Mouse (Mus musculus) kidney, postnatal 0 days (tissue): ENCODE data around the gene Acot8. TPM values are rescaled to one million over a fixed set of nuclear protein-coding genes. Genes with fewer than 3 reads are reported as not detected.
"Not testable (repeated sequence)": the region's sequence is repeated elsewhere in the genome, so short reads cannot be mapped to it uniquely, and the experiment has no call there.

Experiments
- ATAC-seq: fragments of 200-750 bp; cut with Nextera tagmentation; replicated peaks from 2 replicates; pipeline ENCODE4 v1.8.0; 2017; ENCODE audit warnings: low read depth, moderate number of reproducible peaks, moderate TSS enrichment, moderate library complexity; ENCODE audit not compliant: low FRiP score
- DNase-seq: peaks from one replicate; pipeline ENCODE4 v3.0.0-alpha.2; 2016; ENCODE audit warnings: low spot score
- H3K27ac ChIP-seq: fragments of 300-500 bp; sonication (generic); 2 replicates; pipeline ENCODE4 v1.5.1; 2014; ENCODE audit warnings: mild to moderate bottlenecking
- H3K27me3 ChIP-seq: fragments of 300-500 bp; sonication (generic); 2 replicates; pipeline ENCODE4 v1.6.1; 2014; ENCODE audit warnings: low read length, mixed read lengths; ENCODE audit not compliant: insufficient read depth
- H3K36me3 ChIP-seq: fragments of 300-500 bp; sonication (generic); 2 replicates; pipeline ENCODE4 v1.6.1; 2014; ENCODE audit warnings: low read length, mixed read lengths; ENCODE audit not compliant: insufficient read depth
- H3K4me1 ChIP-seq: fragments of 300-500 bp; sonication (generic); replicated peaks from 2 replicates; pipeline ENCODE4 v1.6.1; 2014; ENCODE audit warnings: antibody characterized with exemption, low read length, mixed read lengths; ENCODE audit not compliant: insufficient read depth
- H3K4me2 ChIP-seq: fragments of 300-500 bp; sonication (generic); 2 replicates; pipeline ENCODE4 v1.6.1; 2014; ENCODE audit warnings: mild to moderate bottlenecking, low read length, moderate library complexity, mixed read lengths
- H3K4me3 ChIP-seq: fragments of 300-500 bp; sonication (generic); replicated peaks from 2 replicates; pipeline ENCODE4 v1.5.1; 2014; ENCODE audit warnings: low read depth, low read length
- H3K9ac ChIP-seq: fragments of 300-500 bp; sonication (generic); 2 replicates; pipeline ENCODE4 v1.6.1; 2014; ENCODE audit warnings: low read depth, low read length
- H3K9me3 ChIP-seq: fragments of 300-500 bp; sonication (generic); replicated peaks from 2 replicates; pipeline ENCODE4 v1.6.1; 2016; ENCODE audit warnings: low read length, inconsistent platforms, mixed read lengths
- CTCF ChIP-seq: IDR thresholded peaks from 2 replicates; pipeline ENCODE4 v1.5.1; 2016; ENCODE audit warnings: antibody characterized with exemption, low read depth, mild to moderate bottlenecking, moderate library complexity
- WGBS: fragments of 180-500 bp; shearing (Covaris S2); extraction: QIAGEN DNeasy Blood & Tissue Kit; methylation state at CpG from one replicate; pipeline ENCODE4 v1.1.7; 2014; 5-methylcytosine and 5-hydroxymethylcytosine counted together
- polyA plus RNA-seq: library from polyadenylated mRNA; unstranded; fragments of >200 nt; fragmentation: Nextera tagmentation; extraction: Ambion mirVana; gene quantifications from 2 replicates; pipeline ENCODE4 v1.2.1, GENCODE M21; 2015

The Acot8 gene
- polyA plus RNA-seq, 1 experiment from 2014 or later, result 28.7 TPM

- no peaks in the 10 kb centered on the region for H3K9me3 ChIP-seq
- peak overlapping the region; percentile 62 for H3K4me2 ChIP-seq
- H3K4me3 ChIP-seq, result no peak overlapping the region
- no peak for TF ChIP-seq CTCF
- DNase-seq (no peak), ATAC-seq (no peak)
- H3K27ac ChIP-seq, result peak overlapping the region; percentile 28; the same call in 1 of the 2 replicates
- H3K9ac ChIP-seq, result no peak overlapping the region
- H3K27me3 ChIP-seq, result no peaks in the 10 kb centered on the region
- peaks cover 7% of the 10 kb centered on the region; the same call in 1 of the 2 replicates for H3K36me3 ChIP-seq
- H3K4me1 ChIP-seq, result 0 out of 2 replicates have a peak, but pooled peaks cover 19% of the 10 kb centered on the region
- 78% methylated on average over 16 of the region's 16 CpGs for WGBS
Observed at GRCm38 (mm10) chr2:164803201-164803920, 1.3 kb downstream of the Acot8 start.

GRCm38 (mm10) chr2:164800252-164801004, 4.3 kb downstream of the Acot8 start:
- H3K36me3 ChIP-seq, result peaks cover 24% of the 10 kb centered on the region
- 0 out of 2 replicates have a peak overlapping the region, but pooled peaks have one; percentile 8 for H3K27ac ChIP-seq
- no peak overlapping the region for H3K4me3 ChIP-seq
- H3K4me2 ChIP-seq, result no peak overlapping the region
- no peaks in the 10 kb centered on the region for H3K27me3 ChIP-seq
- TF ChIP-seq CTCF, result no peak
- WGBS, result 82% methylated on average over 13 of the region's 13 CpGs
- H3K4me1 ChIP-seq, result 0 out of 2 replicates have a peak, but pooled peaks cover 14% of the 10 kb centered on the region
- DNase-seq (no peak), ATAC-seq (no peak)
- no peak overlapping the region for H3K9ac ChIP-seq
- H3K9me3 ChIP-seq, result no peaks in the 10 kb centered on the region

- WGBS, result 74% methylated on average over 5 of the region's 6 CpGs
- peak; percentile 58 for TF ChIP-seq CTCF
- H3K4me1 ChIP-seq, ATAC-seq, H3K27ac ChIP-seq, H3K27me3 ChIP-seq, H3K9ac ChIP-seq, H3K4me3 ChIP-seq, H3K4me2 ChIP-seq, H3K9me3 ChIP-seq: not testable (repeated sequence)
- H3K36me3 ChIP-seq, result peaks cover 29% of the 10 kb centered on the region
- DNase-seq, result peak; percentile 43
Observed at GRCm38 (mm10) chr2:164798554-164798953, 6.1 kb downstream of the Acot8 start.

GRCm38 (mm10) chr2:164795868-164796267, 8.8 kb downstream of the Acot8 start:
- H3K27ac ChIP-seq, result no peak overlapping the region
- no peak for TF ChIP-seq CTCF
- DNase-seq (no peak), ATAC-seq (no peak)
- no peak overlapping the region for H3K4me3 ChIP-seq
- WGBS, result 82% methylated on average over 4 of the region's 4 CpGs
- no peaks in the 10 kb centered on the region for H3K9me3 ChIP-seq
- no peak overlapping the region for H3K9ac ChIP-seq
- peaks cover 44% of the 10 kb centered on the region for H3K36me3 ChIP-seq
- no peaks in the 10 kb centered on the region for H3K27me3 ChIP-seq
- H3K4me2 ChIP-seq, result no peak overlapping the region
- H3K4me1 ChIP-seq, result no peaks in the 10 kb centered on the region

GRCm38 (mm10) chr2:164794293-164794692, 10.4 kb downstream of the Acot8 start:
- 31% methylated on average over 5 of the region's 5 CpGs for WGBS
- DNase-seq, result peak; percentile 91
- no peak overlapping the region for H3K4me2 ChIP-seq
- H3K4me3 ChIP-seq, result no peak overlapping the region
- H3K4me1 ChIP-seq, result no peaks in the 10 kb centered on the region
- no peak overlapping the region for H3K9ac ChIP-seq
- ATAC-seq, result peak; percentile 44; the same call in 1 of the 2 replicates
- no peaks in the 10 kb centered on the region for H3K9me3 ChIP-seq
- peak; percentile 91 for TF ChIP-seq CTCF
- no peaks in the 10 kb centered on the region for H3K27me3 ChIP-seq
- H3K27ac ChIP-seq, result no peak overlapping the region
- peaks cover 46% of the 10 kb centered on the region for H3K36me3 ChIP-seq

- ATAC-seq (no peak), DNase-seq (peak; percentile 36)
- Histone ChIP-seq H3K4me2 (no peak overlapping the region), H3K27ac (no peak overlapping the region), H3K36me3 (peaks cover 46% of the 10 kb centered on the region), H3K4me1 (no peaks in the 10 kb centered on the region), H3K4me3 (no peak overlapping the region), H3K9ac (no peak overlapping the region), H3K9me3 (no peaks in the 10 kb centered on the region), H3K27me3 (no peaks in the 10 kb centered on the region)
- peak; percentile 24; the same call in 1 of the 2 replicates for TF ChIP-seq CTCF
- WGBS, result 93% methylated on average over 2 of the region's 2 CpGs
Observed at GRCm38 (mm10) chr2:164793772-164794171, 10.9 kb downstream of the Acot8 start.
